Mouse (Mus musculus): ENCODE measurements around the gene Tkt.

Gene Tkt

DNA sequence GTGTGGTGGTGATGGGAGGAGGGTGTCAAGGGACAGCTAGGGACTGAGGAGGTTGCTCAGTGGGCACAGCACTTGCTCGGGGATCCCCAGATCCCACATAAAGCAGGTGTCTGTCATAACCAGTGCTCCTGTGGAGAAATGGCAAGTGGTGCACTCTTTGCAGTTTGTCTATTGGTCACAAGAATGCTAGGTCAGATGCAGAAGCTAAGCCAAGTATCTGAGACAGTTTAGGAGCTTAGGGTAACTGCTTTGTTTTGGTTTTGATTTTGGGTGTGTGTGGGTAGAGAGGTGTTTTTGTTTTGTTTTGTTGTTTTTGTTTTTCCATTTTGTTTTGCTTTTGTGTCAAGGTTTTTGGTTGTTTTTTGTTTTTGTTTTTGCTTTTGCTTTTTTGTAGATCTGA is 33.1 kb downstream of the Tkt start:
- ATAC-seq (ENCODE audit: insufficient number of reproducible peaks, low FRiP score, low TSS enrichment): no peak

DNA sequence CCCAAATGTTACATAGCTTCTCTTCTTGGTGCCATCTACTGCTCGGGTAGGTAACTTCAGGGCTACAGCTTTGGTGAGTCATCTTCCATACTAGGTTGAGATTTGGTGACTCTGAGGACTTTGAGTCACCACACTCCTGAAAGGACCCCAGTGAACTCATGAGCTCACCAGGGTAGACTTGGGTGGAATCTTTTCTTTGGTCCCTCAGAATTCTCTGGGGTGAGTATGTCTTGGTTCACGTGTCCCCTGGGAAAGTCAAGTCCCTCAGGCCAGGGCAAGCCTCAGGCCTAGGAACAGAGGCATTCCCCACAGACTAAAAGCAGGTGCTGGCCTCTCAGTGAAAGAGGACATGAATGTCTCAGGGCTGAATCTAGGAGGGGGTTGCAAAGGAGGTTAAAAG is 35.9 kb downstream of the Tkt start:
- ATAC-seq (ENCODE audit: insufficient number of reproducible peaks, low FRiP score, low TSS enrichment): no peak

DNA sequence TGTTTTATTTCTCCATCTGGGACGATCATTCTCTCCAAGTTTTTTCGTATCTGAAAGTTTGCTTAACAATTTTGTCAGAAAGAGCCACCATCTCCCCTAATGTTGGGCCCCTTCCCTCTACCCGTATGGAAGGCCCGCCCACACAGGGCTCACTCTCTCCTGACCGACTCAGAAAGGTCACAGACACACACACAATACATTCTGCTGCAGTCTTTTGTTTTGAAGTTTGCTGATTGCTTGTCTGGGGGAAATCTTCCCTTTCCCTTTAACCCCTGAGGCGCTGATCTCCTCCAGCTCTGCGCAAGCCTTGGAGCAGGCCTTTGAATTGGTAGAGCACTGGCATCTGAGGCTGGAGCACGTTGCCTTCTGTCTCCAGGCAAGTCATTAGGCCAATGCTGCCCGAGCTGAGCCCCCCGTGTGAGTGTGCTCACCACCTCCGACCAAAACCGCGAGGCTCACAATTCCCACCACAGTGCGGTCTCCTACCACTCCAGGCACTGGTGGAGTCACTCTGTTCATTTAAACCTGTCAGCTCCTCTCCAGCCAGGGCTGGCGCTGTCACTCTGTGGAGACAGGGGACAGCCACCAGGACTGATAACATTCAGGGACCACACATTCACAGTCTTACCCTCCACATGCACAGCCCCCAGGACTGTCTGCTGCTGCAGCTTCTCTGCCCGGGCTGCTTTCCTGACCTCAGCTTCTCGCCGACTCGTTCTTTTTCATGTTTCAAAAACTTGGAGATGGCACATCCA is 36.5 kb downstream of the Tkt start:
- no peak for ATAC-seq (ENCODE audit: insufficient number of reproducible peaks, low FRiP score, low TSS enrichment)

DNA sequence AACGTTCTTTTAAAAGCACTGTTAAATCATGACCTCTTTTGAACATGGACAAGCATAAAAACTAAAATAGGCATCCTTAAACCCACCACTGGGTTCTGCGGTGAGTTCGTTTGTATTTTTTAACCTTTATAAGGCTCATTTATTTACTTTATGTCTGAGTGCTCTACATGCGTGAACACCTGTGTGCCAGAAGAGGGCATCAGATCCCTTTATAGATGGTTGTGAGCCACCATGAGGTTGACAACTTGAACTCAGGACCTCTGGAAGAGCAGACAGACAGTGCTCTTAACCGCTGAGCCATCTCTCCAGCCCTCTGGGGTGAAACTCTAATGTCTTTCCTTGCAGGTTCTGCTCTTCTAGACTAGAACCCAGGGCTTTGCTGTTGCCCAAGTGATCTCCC is 37.2 kb downstream of the Tkt start:
- no peak for ATAC-seq (ENCODE audit: insufficient number of reproducible peaks, low FRiP score, low TSS enrichment)

DNA sequence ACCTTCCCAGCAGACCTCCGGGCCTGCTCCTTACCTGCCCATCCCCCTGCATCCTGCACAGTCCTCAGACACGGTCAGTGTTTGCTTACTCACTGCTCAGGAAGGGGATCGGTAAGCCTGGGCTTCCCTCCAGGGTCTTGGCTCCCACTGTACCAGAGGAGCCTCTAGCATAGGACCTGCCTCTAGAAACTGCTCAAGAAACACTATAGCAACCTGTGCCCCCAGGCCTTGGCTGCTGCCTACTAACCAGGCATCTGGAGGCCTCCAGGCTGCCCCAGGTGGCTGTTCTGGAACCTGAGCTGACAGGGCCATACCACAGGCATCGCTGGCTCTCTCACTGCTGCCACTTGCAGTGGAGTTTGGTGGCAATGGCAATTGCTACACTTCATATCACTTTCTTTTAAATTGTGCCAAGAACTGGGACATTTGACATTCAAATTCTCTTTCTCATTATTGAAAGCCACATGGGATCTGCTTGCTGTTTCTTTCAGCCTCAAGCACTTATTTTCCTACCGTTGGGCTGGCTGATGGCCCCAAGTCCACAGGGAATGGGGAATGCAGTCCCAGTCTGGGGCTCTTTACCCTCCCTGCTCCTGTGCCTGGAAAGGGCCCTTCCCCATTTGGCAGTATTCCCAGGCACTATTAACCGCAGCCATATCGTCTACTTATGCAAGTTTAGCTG is 38.8 kb downstream of the Tkt start:
- 0 out of 2 replicates have a peak, but pooled peaks have one; percentile 32 for ATAC-seq (ENCODE audit: insufficient number of reproducible peaks, low FRiP score, low TSS enrichment)

DNA sequence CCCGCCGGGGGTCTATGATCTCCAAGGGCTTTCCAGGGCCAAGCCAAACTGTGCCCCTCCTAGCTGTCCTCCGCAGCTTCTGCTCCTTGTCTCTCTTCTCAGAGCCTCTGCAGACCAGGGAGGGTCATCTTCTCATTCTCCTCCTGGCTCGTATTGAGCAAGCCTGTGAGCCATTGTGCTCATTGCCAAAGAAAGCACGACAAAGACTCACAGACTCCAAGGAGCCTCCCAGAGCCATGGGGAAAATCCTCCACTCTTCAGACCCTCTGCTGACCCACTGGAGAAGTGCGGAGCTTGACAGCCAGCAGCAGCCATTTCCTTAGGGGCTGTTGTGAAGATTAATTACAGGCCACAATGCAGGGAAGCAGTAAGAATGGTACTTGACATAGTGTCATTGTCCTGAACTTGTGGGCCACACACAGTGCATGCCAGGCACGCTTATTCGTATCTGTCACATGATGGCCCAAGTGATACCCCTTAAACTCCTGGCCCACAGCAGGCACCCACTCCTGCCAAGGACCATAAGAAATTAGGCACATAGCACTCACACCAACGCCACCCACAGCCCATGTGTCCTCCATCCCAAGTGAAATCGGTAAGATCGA is 42.0 kb downstream of the Tkt start:
- ATAC-seq (ENCODE audit: insufficient number of reproducible peaks, low FRiP score, low TSS enrichment): no peak

DNA sequence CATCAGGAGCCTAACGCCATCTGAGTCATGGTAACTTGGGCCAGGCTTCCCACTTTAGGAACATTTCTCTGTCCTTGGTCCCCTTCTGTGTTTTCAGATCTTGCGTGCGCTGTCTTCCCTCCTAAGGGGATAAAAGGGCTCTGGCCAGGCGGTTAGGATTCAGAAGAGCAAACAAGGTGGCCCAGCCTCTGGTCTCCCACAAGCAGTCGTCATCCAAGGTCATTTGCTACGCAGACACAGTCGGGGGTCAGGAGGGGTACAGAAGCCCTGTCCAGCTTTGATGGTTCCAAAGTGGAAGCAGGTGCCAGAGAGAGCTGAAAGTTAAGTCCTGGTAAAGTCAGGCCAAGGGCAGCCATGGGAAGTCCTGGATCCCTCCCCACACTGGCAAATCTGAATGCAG is 42.8 kb downstream of the Tkt start:
- ATAC-seq (ENCODE audit: insufficient number of reproducible peaks, low FRiP score, low TSS enrichment): no peak

DNA sequence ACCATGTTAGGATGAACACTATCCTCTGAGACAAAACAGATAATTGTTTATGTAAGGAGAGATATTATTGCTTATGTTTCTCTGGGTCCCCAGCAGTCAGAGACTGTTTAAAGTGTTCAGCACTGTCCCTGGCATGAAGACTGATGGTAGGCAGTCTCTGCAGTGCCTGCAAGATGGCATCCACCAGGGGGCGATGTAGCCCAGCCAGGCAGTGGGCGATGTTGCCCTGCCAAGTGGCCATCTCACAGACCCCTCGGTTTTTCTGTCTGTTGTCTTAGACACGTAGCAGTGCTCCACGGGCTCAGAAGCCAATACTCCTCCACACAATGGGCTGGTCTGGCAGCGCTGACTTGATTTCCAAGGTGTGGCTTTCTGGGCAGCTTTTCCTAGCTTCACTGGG is 43.3 kb downstream of the Tkt start:
- ATAC-seq (ENCODE audit: insufficient number of reproducible peaks, low FRiP score, low TSS enrichment): no peak

DNA sequence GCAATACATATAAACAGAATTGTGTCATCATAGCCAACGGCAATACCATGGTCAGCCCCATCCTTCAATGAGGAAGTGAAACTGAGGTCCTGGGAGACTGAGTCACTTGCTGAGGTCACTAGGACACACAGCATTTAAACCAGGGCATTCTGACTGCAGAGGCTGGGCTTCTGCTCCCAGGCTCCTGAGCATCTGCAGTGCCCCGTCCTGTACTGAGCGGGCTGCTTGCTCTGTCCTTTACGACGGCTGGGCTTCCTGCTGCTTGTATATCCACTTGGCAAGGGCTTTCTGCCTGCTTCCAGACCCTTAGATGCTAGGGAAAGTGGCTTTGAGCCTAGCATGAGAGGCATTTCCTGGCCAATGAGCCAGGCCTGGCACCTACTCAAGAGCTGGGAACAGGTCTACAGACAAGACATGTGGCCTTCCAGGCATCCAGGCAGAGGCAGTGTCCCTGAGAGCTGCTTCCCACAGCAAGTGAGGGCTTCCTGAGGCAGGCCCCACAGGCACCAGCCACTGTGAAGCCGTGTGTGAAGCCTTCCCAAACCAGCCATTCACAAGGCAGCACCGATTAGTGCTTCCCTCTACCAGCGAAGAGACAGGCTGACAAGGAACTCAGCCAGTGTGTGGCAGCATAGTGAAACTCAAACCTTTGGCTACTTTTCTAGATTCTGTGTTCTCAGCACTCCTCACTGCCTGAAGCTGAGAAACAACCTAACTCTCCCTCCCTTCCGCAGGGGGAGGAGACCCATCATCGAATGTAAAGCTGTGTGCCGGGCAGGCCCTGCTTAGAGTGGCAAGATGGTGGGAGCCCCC is 45.3 kb downstream of the Tkt start:
- peak; percentile 73 for ATAC-seq (ENCODE audit: insufficient number of reproducible peaks, low FRiP score, low TSS enrichment)

DNA sequence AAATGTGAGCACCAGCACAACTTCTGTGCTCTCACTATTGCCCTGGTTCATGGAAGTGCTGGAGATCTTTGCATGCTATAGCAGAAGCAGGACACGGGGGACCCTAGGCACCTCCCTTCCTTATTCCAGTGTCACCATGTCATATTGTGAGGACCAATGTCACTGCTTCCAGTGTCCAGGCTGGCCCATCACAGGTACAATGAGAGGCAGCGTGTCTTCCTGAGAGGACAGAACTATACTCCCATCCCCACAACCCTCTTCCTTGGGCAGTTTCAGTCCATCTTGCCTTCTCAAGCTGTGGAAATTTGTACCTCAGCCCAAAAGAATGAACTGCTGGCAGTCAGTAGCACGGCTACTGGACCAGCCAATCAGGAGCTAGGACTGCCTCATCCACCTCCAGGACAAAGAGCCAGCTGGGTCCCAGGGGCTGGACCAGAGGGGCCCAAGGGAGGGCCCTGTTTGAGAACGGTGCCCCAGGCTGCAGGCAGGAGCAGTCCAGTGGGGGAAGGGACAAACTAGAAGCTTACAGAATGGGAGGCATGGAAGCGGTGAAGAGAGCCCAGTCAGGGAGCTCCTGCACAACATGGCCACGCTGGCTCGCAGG is 46.0 kb downstream of the Tkt start:
- ATAC-seq (ENCODE audit: insufficient number of reproducible peaks, low FRiP score, low TSS enrichment): no peak

DNA sequence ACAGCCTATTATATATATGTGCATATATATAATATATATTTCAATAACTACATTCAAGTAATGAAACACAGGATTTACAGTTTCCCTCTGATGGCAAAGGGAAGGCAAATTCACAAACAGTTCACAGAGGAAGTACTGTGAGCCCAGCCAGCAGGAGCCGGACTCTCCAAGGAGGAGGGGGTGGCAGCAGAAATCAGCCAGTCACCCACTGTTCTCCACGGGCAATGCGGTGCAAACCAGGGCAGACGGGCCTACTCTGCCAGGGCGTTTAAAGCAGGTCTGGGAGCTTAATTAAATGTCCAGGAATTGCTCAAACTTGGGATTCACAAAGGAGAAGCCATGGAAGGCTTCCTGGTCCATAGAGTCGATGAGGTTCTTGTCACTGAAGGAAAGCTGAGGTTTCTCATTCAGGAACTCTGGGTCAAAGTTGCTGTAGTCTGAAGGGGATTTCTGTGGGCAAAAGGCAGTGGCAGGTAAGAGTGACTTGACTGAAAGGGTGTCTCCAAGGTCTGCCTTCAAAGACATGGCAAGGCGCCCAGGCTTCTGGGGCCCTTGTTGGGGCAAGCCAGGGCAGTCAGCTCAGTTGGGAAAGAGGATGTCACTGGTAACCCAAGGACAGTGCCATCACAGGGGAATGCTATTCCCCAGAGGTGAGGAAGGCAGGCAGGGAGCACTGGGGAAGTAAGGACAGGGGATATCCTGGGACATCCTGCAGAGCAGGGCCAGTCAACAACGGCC is 47.6 kb downstream of the Tkt start:
- no peak for ATAC-seq (ENCODE audit: insufficient number of reproducible peaks, low FRiP score, low TSS enrichment)

DNA sequence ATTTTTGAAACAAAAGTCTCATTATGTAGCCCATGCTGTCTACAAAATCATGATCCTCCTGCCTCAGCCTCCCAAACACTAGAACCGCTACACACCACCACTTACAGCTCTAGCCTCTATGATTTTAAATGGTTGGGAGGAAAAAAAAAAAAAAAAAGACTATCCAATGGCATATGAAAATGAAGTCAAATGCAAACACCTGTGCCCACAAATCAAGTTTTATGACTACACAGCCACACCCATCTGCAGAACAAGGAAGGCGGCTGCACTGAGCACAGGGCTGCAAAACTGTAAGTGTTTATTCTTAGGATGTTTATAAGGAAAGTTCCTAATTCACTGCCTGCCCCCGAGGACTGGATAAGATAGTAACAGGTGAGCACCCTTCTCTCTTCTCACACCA is 48.2 kb downstream of the Tkt start:
- no peak for ATAC-seq (ENCODE audit: insufficient number of reproducible peaks, low FRiP score, low TSS enrichment)

DNA sequence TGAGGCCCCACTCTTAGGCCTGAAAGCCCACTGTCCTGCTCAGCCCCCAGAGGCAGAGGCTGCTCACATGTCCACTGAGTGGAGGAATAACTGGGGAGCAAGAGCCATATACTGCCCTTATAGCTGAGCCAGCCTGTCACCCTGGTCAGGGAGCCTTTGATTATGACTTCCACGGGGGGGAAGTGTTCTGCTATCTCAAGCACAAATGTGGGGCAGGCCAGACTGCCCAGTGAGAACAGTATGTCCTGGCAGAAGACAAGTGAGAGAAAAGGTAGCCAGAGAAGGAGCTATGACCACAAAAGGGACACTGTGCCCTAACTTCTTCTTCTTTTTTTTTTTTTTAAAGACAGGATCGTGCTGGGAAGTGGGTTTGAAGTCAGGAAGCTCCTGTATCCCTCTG is 49.0 kb downstream of the Tkt start:
- no peak for ATAC-seq (ENCODE audit: insufficient number of reproducible peaks, low FRiP score, low TSS enrichment)

DNA sequence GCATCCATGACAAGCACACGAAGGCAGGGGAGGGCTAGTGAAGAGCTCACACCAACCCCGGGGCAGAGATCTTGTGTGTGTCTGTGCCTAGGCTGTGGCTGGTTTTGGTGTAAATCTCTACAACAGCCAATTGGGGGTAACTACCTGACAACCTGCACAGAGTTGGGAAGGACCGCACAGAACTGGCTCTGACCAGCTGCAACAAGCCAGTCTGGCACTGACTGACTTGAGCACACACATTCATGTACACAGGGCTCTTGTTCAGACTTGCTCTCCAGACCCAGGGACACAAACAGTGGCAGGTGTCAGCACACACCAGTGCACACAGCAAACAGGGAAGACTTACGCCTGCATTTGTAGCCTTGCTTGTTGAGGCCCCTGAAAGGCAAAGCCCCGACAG is 58.7 kb downstream of the Tkt start:
- no peak for ATAC-seq (ENCODE audit: insufficient number of reproducible peaks, low FRiP score, low TSS enrichment)

DNA sequence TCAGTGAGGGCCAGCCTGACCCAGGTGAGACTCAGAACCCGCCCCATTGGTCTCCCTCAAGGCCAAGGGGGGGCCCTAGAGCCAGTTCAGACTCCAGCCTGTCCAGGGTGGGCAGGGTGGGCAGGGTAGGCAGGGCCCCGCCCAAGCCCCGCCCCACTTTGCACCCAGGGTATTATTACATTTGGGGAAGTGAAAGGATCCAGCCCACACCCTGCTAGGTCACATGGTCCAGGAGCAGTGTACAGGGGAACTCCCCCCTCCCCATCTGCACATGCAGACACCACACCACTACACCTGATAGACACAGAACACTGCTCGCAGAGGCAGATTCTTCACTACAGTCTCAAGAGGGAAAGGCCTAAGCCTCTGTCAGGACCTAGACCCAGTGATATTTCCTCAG is 59.5 kb downstream of the Tkt start:
- ATAC-seq (ENCODE audit: insufficient number of reproducible peaks, low FRiP score, low TSS enrichment): no peak

DNA sequence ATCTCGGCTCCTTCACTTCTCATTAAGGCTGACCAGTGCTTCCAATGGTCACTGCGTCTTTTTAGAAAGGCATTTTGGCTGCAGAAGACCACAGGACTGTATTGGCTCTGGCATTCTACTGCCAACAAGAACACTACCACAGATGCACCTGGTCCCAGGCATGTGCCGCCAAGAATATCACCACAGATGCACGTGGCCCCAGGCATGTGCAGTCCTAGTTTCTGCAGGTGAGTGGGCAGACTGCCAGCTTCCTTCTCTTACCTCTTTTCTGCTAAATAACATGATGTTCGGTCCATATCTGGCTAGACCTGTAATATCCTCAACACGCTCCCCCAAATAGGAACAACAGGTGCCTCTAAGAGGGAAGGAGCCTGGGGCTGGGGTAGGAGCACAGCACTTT is 60.0 kb downstream of the Tkt start:
- ATAC-seq (ENCODE audit: insufficient number of reproducible peaks, low FRiP score, low TSS enrichment): no peak

DNA sequence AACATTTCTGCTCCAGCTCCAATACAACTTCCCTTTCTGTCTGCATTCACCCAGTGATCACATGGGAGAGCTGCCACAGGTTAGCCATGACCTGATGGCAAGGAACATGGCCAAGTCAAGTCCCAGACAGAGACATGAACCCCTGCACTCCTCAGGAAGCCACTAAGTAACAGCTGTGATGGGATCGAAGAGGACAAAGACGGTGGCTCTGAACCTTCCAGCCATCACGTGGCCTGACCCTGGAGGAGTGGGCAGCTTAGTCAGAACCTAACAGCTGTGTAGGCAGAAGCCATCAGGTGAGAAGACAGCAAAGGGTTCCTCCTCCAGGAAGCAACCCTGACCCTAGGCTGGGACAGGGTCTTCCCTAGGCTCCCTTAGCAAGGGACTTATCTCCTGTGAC is 61.3 kb downstream of the Tkt start:
- no peak for ATAC-seq (ENCODE audit: insufficient number of reproducible peaks, low FRiP score, low TSS enrichment)

DNA sequence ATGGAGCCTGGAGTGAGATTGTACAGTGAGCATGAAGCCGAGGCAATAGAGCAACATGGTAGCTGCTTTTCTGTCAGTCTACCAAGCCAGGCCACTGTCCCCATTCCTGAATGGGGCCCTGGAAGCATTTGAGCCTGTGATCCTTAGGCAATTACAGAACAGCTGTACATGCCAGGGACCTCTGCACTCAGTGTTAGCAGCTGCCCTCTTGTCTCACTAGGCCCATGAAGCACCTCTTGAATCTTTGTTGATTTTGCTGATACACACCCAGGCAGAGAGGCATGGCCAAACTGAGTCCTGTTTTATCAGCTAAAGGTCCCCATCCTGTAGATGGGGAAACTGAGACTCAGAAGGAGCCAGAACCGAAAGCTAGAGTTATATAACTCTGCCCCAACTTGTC is 62.1 kb downstream of the Tkt start:
- no peak for ATAC-seq (ENCODE audit: insufficient number of reproducible peaks, low FRiP score, low TSS enrichment)

DNA sequence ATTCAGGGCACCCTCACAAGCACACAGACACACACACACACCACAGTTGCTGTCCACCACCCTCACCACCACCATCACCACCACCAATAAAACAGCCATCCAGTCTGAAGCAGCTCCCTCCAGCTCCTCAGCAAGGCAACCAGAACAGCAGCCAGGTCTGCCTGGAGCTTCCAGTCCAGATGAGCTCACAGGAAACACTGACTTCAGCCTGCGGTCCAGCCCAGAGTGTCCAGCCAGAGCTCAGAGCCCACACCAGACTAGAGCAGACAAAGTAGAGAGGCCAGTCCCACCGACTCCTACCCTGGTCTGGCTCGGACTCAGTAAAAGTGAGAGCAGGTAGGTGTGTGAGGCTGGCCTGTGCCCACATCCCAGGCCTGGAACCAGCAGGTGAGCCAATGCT is 62.8 kb downstream of the Tkt start:
- ATAC-seq (ENCODE audit: insufficient number of reproducible peaks, low FRiP score, low TSS enrichment): no peak

DNA sequence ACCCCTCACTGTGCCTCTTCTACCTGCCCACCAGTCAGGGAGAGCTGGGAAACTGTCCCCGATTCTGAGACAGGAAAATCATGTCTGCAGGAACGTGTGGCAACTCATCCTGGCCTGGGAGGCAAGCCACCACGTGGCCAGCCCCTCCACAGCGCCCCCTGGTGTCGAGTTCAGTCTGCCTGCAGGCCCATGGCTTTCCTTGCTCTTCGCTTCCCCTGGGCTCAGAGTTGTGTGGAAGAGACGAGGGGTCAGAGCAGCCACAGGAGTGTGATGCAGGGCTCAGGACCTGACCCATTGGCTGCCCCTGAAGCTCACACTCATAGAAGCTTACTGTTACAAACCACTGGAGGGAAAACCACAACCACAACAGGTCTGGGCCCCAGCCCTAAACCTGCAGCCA is 64.4 kb downstream of the Tkt start:
- no peak for ATAC-seq (ENCODE audit: insufficient number of reproducible peaks, low FRiP score, low TSS enrichment)

Measured in cerebellum, adult (tissue).